Mouse (Mus musculus): ENCODE results near the gene Slc2a6. TPM values are rescaled to one million over a fixed set of nuclear protein-coding genes. Genes with fewer than 3 reads are reported as not detected.

The Slc2a6 gene
- polyA plus RNA-seq, 1 experiment from 2014 or later, result 0.91 TPM

DNA sequence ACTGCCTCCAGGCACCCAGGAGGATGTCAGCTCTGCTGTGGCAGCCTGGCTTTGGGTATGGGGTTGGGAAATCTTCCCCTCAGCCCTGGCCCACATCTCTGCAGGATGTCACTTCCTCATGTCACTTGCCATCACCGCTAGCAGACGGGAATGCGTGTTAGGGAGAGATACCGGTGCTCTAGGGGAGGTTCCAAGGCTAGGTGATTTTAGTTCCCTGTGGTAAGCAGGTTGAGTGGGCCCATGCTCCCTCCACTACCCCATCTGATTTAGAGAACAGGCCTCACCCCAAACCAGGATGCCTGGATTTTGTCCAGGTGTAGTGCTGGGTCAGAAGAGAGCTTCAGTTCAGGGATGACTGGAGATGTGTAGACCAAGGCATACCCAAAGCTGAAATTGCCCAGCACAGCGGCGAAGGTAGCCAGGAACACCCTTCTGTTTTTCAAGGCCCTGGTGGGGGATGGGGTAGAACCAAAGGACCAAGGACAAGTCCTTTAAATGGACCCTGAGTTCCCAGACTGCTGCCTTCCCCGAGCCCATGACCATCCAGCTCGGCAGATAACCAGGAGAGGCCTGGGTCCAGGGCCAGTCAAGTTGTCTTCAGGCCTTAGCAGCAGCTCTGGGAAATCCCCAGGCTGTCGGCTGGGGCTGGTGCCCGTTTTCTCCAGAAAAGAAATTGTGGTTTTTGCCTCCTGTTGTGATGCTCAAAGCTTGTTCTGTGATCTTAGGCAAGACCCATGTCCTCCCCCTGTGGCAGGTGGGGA is 761 bp downstream of the Slc2a6 start:
- H3K4me1 ChIP-seq, result peaks cover 18% of the 10 kb centered on the region
- H3K36me3 ChIP-seq, result no peaks in the 10 kb centered on the region
- peaks cover 26% of the 10 kb centered on the region for H3K27me3 ChIP-seq (ENCODE audit: low read depth, poor library complexity, severe bottlenecking)
- DNase-seq (ENCODE audit: low spot score), result no peak
- no peaks in the 10 kb centered on the region for H3K9me3 ChIP-seq (replicated peaks)
- H3K4me3 ChIP-seq, result peak overlapping the region; percentile 48
- H3K27ac ChIP-seq, result peak overlapping the region; percentile 8; the same call in 1 of the 2 replicates
- WGBS, result 84% methylated on average over 10 of the region's 10 CpGs

DNA sequence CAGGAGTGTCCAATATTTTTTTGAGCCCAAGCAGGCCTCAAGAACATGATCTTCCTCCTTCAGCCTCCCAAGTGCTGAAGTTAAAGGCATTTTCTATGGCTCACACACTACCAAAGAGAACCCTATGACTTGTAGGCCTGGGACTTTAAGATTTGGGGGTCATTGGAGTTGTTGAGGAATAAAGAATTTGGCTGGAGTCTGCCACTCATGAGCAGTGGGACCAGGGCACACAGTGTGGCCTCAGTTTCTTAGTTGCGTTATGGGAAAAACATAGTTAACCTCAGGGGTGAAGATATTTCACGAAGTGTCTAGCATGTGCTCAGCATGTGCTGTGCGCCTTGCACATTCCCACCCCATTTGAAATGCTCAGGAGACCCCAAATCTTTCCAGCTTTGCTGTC is 1.5 kb downstream of the Slc2a6 start:
- H3K9me3 ChIP-seq (replicated peaks), result no peaks in the 10 kb centered on the region
- 94% methylated on average over 3 of the region's 3 CpGs for WGBS

DNA sequence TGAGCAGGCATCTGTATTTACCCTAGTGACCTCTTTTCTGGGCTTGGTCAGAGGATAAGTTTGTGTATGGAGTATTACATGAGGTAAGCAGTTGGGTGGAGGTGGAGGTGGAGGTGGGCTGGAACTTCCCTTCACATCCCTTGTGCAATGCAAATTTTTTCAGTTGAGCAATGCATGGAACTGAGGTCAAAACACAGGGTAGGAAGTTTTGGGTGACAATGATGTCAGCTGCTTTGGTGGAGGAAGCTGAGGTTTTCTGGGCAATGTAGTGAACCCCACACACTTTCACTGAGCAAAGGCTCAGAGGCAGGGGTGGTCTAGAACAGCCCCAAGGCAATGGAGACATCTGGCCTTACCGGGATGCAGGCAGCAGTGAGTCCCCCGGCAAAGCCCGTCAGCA is 2.3 kb downstream of the Slc2a6 start:
- H3K27me3 ChIP-seq (ENCODE audit: low read depth, poor library complexity, severe bottlenecking), result peaks cover 26% of the 10 kb centered on the region
- H3K36me3 ChIP-seq, result peaks cover 7% of the 10 kb centered on the region; the same call in 1 of the 2 replicates
- no peak overlapping the region for H3K4me3 ChIP-seq
- H3K9me3 ChIP-seq (replicated peaks), result no peaks in the 10 kb centered on the region
- DNase-seq (ENCODE audit: low spot score), result no peak
- H3K4me1 ChIP-seq, result peaks cover 23% of the 10 kb centered on the region
- no peak overlapping the region for H3K27ac ChIP-seq
- WGBS, result 94% methylated on average over 3 of the region's 3 CpGs

More for the DNA sequence above, 1.5 kb downstream of the Slc2a6 start:
- Histone ChIP-seq H3K4me3 (no peak overlapping the region), H3K27me3 (ENCODE audit: low read depth, poor library complexity, severe bottlenecking) (peaks cover 26% of the 10 kb centered on the region), H3K27ac (no peak overlapping the region), H3K4me1 (peaks cover 23% of the 10 kb centered on the region), H3K36me3 (no peaks in the 10 kb centered on the region)
- no peak for DNase-seq (ENCODE audit: low spot score)

DNA sequence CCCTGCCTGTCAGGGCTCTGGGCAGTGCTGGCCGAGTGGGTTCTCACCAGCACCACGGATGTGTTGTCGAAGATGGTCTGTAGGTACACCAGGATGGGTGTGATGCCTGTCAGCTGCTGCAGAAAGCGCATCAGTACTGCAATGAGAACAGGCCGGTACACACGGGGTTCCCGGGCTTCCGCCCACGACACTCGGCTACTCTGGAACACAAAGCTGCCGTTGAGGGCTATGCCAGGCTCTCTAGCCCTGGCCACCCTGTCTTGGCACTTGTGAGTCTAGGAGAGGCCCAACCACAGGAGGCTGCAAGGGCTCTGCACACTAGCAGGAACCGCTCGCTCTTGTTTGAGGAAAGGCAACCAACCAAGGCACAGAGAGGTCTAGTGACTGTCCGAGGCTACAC is 3.7 kb downstream of the Slc2a6 start:
- Histone ChIP-seq H3K4me1 (peaks cover 23% of the 10 kb centered on the region), H3K27me3 (ENCODE audit: low read depth, poor library complexity, severe bottlenecking) (peaks cover 15% of the 10 kb centered on the region), H3K9me3 (replicated peaks) (no peaks in the 10 kb centered on the region), H3K4me3 (no peak overlapping the region), H3K36me3 (peaks cover 21% of the 10 kb centered on the region), H3K27ac (no peak overlapping the region)
- 89% methylated on average over 14 of the region's 14 CpGs for WGBS
- DNase-seq (ENCODE audit: low spot score), result no peak

DNA sequence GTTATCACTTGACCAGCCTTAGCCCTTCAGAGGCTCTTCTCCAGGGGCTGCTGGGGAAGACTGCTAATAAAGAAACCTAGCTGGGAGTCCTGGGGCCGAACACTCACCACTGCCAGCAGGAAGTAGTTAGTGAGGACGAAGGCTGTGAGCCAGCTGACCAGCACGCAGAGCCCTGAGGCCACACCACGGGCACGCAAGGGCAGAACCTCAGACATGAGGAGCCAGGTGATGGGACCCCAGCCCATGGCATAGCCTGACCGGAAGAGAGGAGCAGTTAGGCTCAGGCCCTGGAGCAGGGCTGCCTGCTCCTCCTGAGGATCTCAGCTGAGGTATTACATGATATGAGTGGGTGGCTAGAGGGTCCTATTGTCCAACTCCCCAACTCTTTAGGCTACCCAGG is 5.2 kb downstream of the Slc2a6 start:
- WGBS, result 77% methylated on average over 6 of the region's 6 CpGs
- no peak overlapping the region for H3K4me3 ChIP-seq
- DNase-seq (ENCODE audit: low spot score), result no peak
- H3K9me3 ChIP-seq (replicated peaks), result no peaks in the 10 kb centered on the region
- 0 out of 2 replicates have a peak, but pooled peaks cover 6% of the 10 kb centered on the region for H3K27me3 ChIP-seq (ENCODE audit: low read depth, poor library complexity, severe bottlenecking)
- H3K27ac ChIP-seq, result peak overlapping the region; percentile 42; the same call in 1 of the 2 replicates
- peaks cover 15% of the 10 kb centered on the region for H3K4me1 ChIP-seq
- peaks cover 36% of the 10 kb centered on the region for H3K36me3 ChIP-seq

DNA sequence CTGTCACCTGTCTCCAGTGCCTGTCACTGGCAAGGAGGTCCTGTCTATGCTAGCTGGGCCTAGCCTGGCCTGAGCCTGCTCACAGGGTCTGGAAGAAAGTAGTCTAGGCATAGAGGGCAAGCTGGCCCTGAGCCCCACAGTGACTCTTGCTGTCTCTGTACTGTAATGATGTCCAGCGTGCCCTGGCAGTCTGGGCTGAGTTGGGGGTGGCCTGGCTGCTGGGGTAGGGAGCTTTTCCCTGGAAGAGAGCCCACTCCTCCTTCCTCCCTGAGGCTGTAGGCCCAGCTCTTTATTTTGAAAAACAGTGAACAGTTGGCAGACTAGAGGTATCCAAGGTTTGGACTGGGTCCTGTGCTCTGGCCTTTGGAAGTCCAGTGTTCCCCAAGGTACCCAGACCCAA is 6.7 kb downstream of the Slc2a6 start:
- no peak overlapping the region for H3K4me3 ChIP-seq
- H3K27ac ChIP-seq, result no peak overlapping the region

DNA sequence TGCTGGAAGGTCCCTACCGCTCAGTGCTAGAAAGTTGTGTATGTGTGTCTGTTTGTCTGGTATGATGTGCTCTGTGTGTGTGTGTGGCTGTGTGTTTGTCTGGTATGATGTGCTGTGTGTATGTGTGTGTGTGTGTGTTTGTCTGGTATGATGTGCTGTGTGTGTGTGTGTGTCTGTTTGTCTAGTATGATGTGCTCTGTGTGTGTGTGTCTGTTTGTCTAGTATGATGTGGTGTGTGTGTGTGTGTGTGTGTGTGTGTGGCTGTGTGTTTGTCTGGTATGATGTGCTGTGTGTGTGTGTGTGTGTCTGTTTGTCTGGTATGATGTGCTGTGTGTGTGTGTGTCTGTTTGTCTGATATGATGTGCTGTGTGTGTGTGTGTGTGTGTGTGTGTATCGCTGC is 8.3 kb downstream of the Slc2a6 start:
- WGBS, result 89% methylated on average over 2 of the region's 2 CpGs
- Histone ChIP-seq H3K27me3 (ENCODE audit: low read depth, poor library complexity, severe bottlenecking) (no peaks in the 10 kb centered on the region), H3K36me3 (peaks cover 67% of the 10 kb centered on the region), H3K4me1 (peaks cover 11% of the 10 kb centered on the region), H3K4me3 (no peak overlapping the region), H3K27ac (no peak overlapping the region), H3K9me3 (replicated peaks) (no peaks in the 10 kb centered on the region)
- DNase-seq (ENCODE audit: low spot score), result no peak

More for the DNA sequence above, 6.7 kb downstream of the Slc2a6 start:
- no peak for DNase-seq (ENCODE audit: low spot score)
- Histone ChIP-seq H3K4me1 (peaks cover 11% of the 10 kb centered on the region), H3K9me3 (replicated peaks) (no peaks in the 10 kb centered on the region), H3K27me3 (ENCODE audit: low read depth, poor library complexity, severe bottlenecking) (no peaks in the 10 kb centered on the region), H3K36me3 (peaks cover 51% of the 10 kb centered on the region)
- 93% methylated on average over 1 of the region's 1 CpGs for WGBS

DNA sequence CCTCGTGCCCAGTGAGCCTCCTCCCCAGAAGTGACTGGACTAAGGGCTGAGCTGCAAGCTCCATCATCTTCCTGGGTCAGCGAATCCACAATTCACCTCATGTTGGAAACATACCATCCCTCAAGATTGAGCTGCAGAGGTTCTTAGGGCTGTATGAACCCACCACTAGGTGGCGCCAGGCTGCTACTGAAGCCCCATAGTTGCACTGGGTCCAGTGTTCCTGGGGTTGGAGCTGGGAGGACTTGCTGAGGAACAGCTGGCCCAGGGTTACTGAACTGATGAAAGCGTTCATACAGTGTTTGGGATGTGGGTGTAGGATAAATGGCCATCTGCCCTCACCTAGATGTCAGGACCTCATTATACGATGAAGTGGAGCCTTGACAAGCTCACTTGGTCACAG is 10.0 kb downstream of the Slc2a6 start:
- Histone ChIP-seq H3K9me3 (replicated peaks) (no peaks in the 10 kb centered on the region), H3K4me1 (peaks cover 10% of the 10 kb centered on the region; the same call in 1 of the 2 replicates), H3K27ac (no peak overlapping the region), H3K27me3 (ENCODE audit: low read depth, poor library complexity, severe bottlenecking) (no peaks in the 10 kb centered on the region), H3K36me3 (peaks cover 84% of the 10 kb centered on the region), H3K4me3 (no peak overlapping the region)
- WGBS, result 53% methylated on average over 5 of the region's 5 CpGs
- DNase-seq (ENCODE audit: low spot score), result peak; percentile 82

DNA sequence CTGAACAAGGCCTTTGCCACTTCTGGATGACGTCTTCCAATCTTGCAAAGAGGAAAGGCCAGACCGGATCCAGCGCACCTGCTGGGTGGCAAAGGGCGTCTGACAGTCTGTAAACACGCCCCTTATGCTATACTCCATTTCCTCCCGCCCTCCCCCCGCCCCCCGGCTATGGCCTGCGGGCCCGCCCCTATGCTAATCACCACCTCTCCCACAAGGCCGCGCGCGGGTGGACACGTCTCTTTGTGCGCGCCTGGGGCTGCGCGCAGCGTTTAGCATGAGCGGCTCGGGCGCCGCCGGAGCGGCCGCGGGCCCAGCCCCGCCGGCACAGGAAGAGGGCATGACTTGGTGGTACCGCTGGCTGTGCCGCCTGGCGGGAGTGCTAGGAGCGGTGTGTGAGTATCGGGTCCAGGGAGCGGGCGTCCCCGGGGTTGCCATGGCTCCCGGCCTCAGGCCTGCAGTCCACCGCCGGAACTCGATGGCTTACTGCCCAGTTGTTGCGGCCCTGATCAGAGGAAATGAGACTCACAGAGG is 18.0 kb downstream of the Slc2a6 start, which contains the start of gene Cacfd1:
Gene Cacfd1 (plus strand): TSS at position 213 of the 531 bp plus-strand sequence.
- Histone ChIP-seq H3K36me3 (peaks cover 19% of the 10 kb centered on the region), H3K27ac (peak within 1 kb of the TSS; percentile 95), H3K9me3 (replicated peaks) (no peaks in the 10 kb centered on the region), H3K4me1 (peaks cover 26% of the 10 kb centered on the region), H3K27me3 (ENCODE audit: low read depth, poor library complexity, severe bottlenecking) (no peaks in the 10 kb centered on the region), H3K4me3 (peak within 1 kb of the TSS; percentile 90)
- peak; percentile 94 for DNase-seq (ENCODE audit: low spot score)
- under 1% methylated on average over 43 of the region's 43 CpGs for WGBS

DNA sequence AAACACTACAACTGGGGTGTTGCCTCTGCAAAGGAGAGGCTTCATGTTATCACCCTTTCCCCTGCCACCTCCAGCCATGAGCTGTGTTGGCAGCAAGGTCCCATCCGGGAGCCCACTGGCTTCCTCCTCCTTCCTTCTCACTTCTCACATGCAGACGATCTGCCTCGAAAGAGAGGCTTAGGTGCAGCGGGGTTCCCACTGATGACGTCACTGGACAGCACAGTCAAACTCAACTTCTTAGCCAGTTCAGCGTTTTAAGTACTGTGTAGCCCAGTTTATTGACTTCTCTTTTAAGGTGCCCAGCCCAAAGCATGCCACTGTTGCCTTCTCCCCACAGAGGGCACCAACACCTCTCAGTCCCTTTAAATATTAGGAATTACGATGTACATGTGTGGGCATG is 20.1 kb downstream of the Slc2a6 start:
- Histone ChIP-seq H3K4me3 (no peak overlapping the region), H3K27ac (no peak overlapping the region), H3K9me3 (replicated peaks) (no peaks in the 10 kb centered on the region), H3K4me1 (peaks cover 26% of the 10 kb centered on the region), H3K36me3 (no peaks in the 10 kb centered on the region; the same call in 1 of the 2 replicates), H3K27me3 (ENCODE audit: low read depth, poor library complexity, severe bottlenecking) (no peaks in the 10 kb centered on the region)
- 75% methylated on average over 7 of the region's 7 CpGs for WGBS
- DNase-seq (ENCODE audit: low spot score), result no peak

DNA sequence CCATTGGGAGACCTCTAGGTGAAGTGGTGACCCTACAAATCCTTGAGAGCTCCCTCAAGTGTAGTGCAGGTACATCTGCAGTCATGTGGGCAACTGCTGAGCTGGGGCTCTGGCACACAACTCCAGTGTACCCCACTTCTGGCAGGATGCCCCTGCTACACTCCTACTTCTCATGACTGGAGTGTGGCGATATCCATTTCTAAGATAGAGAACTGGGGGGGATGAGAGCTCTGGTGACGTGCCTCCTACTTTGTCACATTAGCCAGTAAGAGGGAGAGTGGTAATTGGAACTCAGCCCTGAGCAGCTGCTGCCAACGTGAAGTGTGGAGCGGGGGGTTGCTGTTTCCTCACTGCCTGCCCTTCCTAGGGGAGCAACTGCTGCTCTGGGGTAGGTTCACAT is 21.5 kb downstream of the Slc2a6 start:
- no peaks in the 10 kb centered on the region for H3K27me3 ChIP-seq (ENCODE audit: low read depth, poor library complexity, severe bottlenecking)
- no peak for DNase-seq (ENCODE audit: low spot score)
- H3K27ac ChIP-seq, result no peak overlapping the region
- H3K4me1 ChIP-seq, result peaks cover 20% of the 10 kb centered on the region
- no peaks in the 10 kb centered on the region for H3K9me3 ChIP-seq (replicated peaks)
- no peaks in the 10 kb centered on the region for H3K36me3 ChIP-seq
- no peak overlapping the region for H3K4me3 ChIP-seq
- 74% methylated on average over 4 of the region's 4 CpGs for WGBS

DNA sequence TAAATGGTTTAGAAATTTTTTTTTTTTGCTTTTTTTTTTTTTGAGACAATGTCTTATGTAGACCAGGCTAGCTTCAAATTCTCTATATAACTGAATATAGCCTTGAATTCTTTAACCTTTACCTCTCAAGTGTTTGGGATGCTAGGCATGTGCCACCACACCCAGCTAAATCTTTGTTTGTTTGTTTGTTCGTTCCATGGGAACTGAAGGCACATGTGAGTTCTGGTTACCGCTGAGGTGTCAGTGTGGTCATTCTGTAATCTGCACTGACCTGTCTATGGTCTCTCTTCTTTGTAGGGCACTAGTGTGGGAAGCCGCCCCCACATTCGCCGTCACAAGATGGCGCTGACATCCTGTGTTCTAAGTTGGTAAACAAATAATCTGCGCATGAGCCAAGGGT is 29.8 kb downstream of the Slc2a6 start:
- no peaks in the 10 kb centered on the region for H3K27me3 ChIP-seq (ENCODE audit: low read depth, poor library complexity, severe bottlenecking)
- no peaks in the 10 kb centered on the region for H3K9me3 ChIP-seq (replicated peaks)
- no peak for DNase-seq (ENCODE audit: low spot score)
- H3K36me3 ChIP-seq, result no peaks in the 10 kb centered on the region
- H3K27ac ChIP-seq, result no peak overlapping the region
- no peak overlapping the region for H3K4me3 ChIP-seq
- H3K4me1 ChIP-seq, result no peaks in the 10 kb centered on the region
- 95% methylated on average over 7 of the region's 7 CpGs for WGBS

DNA sequence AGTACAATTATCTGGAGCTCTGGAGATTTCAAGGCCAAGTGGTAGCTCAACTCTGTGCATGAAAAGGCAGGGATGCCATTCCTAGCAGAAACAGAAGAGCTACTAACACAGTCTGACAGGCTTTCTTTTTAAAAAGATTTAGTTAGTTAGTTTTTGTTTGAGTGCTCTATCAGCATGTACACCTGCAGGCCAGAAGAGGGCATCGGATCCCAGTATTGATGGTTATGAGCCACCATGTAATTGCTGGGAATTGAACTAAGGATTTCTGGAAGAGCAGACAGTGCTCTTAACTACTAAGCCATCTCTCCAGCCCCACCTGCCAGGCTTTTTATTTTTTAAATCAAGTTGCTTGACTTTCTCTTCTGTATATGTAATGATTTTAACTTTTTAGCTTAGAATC is 30.3 kb downstream of the Slc2a6 start:
- Histone ChIP-seq H3K36me3 (no peaks in the 10 kb centered on the region), H3K4me1 (no peaks in the 10 kb centered on the region), H3K27me3 (ENCODE audit: low read depth, poor library complexity, severe bottlenecking) (no peaks in the 10 kb centered on the region), H3K9me3 (replicated peaks) (no peaks in the 10 kb centered on the region), H3K27ac (no peak overlapping the region), H3K4me3 (no peak overlapping the region)
- DNase-seq (ENCODE audit: low spot score), result no peak
- WGBS, result 87% methylated on average over 1 of the region's 1 CpGs
